Mouse (Mus musculus) cerebellum, adult 11 months (tissue): ENCODE data around the gene Mxi1.

Source experiments
- DNase-seq: peaks from one replicate; pipeline ENCODE4 v3.0.0; 2022

The Mxi1 gene

DNA sequence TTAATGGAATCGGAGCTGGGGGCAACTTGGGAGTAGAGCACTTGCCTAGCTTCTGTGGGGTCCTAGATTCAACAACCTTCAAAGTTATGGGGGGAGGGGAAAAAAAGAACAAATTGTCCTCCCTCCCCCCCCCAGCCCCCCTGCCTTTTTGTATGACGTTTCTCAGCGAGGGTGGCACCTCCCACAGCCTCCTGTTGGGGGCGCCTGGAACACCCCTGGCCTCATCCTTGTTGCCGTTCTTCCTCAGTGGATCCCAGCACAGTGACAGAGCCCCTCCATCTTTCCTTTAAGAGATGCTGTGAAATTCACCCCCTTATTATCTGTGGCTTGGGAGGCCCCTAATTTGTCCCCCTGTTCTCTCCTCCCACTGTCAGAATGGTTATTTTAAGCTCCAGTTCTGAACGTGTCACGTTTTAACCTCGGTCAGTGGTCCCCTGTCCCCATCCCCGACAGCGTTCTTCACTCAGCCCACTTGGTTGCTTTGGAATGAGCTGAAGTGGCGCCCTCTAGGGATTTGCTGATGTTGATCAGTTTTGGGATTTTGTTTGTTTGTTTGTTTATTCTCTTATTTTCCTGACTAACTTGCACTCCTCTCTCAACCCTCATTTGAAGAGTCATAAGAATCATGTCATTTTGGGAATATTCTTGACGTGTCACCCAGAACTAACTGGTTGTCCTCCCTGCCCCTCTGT is 92.6 kb downstream of the Mxi1 start:
- no peak for DNase-seq

DNA sequence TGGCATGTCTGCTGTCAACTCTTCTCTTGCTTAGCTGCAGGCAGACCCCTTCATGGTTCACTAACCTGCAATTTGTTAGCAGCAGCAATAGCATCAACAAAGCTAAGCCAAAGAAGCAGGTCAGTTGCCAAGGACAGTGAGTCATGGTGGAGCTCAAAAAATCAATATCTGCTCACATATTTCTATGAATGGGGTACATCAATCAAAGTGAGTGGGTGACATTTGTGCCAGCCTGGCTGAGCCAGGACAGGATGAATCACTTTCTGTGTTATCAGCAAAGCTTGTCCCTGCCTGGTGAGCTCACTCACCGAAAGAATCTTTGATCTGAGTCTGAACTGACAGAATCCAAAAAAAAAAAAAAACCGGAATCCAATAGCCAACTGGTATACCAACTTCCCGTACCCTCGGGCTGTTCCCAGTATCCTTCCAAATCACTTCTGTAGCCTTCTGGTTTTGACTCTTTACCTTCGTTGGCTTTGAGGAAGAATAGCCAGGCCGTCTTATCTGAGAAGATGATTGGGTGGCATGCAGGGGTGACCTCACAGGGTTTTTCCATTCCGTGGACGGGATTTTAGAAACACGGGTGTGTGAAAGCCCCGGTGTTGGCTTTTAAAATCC is 94.0 kb downstream of the Mxi1 start:
- no peak for DNase-seq

DNA sequence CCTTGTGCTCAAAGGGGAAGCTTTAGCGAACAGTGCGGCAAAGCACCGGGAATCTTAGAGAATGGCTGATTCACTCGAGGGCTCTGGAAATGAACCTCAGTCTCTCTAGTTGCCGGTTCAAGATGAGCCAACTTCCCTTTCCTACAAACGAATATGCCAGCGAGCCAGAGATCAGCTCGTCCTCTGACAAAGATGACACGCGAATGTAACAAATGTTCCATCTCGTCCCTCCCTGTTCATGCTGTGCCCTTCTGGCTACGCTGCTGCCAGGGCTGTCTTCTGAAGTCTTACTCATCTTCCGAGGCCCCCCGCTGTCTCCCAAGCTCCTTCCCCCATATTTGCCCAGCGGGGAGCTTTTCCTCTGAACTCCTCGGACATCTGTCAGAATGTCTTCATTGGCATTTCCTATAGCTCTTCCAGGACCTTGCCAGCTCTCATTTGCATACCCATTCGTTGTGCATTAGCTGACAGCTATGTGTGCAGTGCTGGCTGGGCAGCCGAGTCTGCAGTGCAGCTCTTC is 94.6 kb downstream of the Mxi1 start:
- peak; percentile 86 for DNase-seq

DNA sequence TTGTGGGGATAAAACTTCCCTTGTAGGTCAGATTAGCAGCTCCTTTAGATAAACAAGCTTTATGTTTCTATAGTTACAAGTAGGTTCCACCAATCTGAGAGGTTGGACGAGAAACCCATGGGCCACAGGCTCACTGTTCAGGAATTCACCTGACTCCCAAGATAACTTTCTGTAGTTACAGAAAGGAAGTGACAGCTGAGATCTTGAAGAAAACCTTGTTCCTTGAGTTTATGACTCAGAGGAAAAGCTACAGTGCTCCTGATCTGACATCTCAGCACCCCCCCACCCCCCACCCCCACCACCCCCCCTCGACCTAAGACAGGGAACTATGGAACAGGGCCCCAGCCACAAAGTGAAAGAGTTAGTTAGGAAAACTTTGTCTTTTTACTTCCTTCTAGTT is 95.5 kb downstream of the Mxi1 start:
- no peak for DNase-seq

DNA sequence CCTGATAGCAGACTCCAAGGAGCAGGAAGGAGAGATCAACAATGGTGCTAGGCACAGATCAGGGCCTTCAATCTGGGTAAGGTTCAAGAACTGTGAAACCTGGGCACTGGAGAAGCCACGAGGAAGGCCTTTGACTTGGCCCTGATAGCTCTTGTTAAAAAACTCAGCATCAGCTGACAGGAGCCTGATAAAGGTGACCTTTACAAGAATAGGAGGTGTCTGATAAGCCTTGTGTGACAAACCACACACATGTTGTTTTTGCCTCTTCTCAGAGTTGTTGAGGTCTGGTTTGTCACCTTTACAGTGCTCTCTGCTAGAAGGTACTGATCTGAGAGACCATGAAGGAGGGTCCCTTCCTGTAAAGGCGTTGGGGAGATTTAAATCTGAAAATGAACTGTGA is 97.0 kb downstream of the Mxi1 start:
- no peak for DNase-seq

DNA sequence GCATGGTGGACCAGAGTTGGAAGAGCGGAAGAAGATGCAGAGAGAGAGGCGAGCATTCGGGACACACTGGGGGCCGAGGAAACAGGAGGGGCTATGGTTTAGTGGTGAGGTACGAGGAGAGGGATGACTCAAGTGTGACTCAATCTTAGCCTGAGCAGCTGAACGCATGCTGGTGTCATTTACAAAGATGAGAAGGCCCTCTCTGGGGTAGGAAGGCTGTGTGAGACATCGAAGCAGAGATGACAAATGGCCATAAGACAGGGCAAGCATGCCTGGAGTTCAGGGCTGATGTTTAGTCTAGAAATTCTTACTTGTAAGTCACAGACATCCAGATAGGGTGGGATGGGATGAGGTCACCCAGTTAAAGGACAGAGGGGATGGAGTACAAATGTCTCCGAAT is 98.1 kb downstream of the Mxi1 start:
- no peak for DNase-seq

DNA sequence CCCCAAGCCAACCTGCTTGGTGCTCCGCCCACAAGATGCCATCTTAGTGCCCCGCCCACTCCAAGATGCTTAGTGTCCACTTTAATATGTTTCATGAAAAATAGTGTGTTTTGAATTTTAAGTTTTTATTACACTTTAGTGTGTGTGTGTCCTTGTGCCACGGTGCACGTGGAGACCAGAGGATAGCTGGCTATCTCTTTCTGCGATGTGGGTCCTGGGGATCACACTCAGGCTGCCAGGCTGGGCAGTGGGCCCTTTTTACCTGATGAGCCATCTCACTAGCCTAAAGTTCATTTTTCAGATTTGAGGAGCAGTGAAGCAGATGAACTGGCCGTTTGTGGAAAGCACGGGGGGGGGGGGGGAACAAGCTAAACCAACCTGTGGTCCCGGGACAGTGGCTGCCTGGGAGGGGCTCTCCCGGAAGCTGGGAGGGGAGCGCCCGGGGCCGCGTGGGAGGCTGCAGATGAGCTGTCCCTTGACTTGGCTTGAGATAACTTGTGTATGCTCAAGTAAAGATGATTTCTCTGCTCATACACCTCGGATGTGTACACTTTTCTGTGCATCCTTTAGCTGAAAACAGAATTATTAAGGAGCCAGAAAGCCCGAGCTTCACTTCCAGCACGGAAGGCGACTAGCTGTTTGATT is 99.5 kb downstream of the Mxi1 start:
- no peak for DNase-seq

DNA sequence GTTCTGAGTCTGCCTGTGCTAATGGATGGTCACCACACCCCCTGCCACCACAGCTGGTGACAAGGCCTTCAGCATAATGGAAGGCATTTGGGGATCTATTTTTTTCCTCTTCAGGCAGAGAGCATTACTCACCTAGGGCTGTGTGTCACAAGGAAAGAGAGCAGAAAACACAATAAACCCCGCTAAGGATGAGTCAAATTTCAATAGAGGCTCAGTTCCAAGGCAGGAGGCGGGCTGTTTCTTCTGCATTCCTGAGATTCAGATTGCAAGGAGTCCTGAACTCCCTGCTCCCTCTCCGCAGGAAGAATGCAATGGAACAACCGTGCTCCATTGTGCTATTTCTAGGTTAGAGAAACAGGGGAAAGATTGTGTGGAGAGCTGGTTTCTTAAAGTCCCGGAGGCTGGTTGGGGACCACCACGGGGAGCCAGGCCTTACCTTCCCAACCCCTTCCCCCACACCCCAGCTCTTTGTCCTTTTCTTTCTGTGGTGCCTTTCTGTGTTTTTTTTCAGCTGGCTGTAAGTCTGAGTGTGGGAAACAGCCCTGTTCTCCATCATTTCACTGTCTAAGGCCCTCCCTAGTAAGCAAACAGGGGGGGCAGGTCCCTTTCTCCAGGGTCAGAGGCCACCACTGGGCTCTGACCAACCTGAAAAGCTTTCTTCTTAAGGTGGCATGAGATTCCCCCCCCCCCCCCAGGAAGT is 102.0 kb downstream of the Mxi1 start:
- no peak for DNase-seq

DNA sequence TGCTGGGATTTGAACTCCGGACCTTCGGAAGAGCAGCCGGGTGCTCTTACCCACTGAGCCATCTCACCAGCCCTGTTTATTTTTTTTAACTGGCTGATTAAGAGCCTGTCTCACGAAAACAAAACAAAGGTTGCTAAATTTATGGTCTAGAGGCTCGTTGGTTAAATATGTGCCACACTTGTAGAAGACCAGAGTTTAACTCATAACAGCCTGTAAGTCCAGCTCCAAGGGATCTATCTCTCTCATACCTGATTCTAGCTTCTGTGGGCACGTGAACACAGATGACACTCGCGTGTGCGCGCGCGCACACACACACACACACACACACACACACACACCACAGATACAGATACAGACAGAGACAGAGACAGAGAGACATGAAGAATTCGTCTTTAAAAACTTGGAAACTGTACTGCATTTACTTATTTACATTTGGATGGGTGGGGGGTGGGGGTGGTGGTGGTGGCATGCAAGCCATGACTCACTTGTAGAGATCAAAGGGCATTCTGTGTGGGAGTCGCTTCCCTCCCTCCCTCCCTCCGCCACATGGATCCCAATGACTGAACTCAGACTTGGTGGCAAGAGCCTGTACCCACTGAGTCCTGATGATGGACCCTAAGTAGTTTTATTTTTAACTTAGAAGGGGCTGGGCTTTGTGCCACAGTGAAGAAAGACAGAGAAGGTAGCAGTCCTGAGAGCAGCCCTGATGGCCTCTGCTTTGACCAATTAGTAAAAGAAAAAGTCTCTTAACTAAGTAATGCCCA is 103.5 kb downstream of the Mxi1 start:
- no peak for DNase-seq

DNA sequence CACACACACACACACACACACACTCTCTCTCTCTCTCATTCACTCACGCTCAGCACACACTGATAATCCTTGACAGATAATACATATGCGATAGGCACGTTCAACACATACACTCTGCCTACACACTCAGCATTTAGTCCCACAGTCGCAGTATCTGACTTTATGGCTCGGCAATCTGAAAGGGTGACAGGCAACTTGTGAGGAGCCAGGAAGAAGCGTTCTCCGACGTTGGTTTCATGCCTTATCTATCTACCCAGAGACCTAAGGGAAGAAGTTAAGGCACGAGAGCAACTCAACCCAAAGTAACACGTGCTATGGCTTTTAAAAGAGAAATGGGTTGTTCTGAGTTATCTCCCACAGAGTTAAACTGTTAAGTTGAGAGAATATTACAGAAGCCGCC is 104.3 kb downstream of the Mxi1 start:
- DNase-seq = no peak

DNA sequence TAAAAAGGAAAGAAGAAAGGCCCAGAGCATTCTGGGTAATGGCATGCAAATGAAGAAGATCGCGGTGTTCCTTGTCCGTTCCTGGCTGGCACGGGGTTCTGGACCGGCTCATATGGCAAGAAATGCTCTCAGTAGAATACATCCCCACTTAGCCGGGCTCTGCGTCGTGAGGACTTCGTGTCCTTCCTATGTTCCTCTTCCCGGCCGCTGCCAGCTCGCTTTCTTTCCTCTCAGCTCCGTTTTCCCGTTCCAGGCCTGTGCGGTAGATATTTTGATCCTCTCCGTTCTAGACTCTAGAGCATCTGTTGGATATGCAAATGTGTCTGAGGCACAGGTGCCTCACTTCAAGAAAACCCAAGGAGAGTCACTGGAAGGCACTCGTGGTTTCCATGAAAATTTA is 104.9 kb downstream of the Mxi1 start:
- no peak for DNase-seq

DNA sequence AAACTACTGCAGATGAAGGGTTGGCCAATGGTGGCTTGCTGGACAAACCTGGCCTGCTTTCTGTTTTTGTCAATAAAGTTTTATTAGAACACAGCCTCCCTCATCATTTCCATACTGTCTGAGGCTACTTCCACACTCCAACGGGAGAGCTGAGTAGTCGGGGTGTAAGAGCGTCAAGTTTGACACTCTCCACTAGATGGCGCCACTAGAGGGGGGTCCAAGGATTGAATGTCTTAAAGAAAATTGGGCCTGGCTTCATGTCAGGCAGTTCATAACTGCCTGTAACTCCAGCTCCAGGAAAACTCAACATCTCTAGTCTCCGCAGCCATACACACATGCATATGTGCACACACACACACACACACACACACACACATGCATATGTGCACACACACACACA is 109.5 kb downstream of the Mxi1 start:
- DNase-seq = peak; percentile 52

DNA sequence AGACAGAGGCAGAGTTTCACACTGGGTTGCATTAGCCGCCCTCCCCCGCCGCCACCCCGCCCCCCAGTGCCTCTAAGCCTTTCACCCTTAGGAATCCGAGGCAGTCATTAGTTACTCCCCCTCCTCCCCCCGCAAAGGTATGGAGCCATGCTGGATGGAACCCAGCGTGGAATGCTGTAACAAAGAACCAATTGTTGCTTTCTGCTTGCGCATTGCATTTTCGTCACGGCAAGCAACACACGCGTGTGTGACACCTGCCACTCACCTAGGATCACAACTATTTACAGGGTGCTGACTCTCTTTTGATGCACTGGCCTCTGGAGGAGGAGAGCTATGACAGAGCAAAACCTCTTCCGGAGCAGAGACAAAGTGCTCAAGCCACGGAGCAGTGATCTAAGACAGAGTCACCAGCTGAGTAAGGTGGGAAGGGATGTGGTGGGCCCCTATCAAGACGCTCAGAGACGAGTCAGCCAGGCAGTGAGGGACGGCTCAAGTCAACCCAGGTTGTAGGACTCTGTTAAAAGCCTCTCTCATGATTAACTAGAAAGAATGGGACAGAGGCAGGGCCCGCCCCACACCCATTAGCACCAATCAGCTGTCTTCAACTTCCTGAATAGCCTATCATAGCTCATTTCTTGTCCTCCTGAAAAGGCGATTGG is 110.7 kb downstream of the Mxi1 start:
- peak; percentile 57 for DNase-seq

DNA sequence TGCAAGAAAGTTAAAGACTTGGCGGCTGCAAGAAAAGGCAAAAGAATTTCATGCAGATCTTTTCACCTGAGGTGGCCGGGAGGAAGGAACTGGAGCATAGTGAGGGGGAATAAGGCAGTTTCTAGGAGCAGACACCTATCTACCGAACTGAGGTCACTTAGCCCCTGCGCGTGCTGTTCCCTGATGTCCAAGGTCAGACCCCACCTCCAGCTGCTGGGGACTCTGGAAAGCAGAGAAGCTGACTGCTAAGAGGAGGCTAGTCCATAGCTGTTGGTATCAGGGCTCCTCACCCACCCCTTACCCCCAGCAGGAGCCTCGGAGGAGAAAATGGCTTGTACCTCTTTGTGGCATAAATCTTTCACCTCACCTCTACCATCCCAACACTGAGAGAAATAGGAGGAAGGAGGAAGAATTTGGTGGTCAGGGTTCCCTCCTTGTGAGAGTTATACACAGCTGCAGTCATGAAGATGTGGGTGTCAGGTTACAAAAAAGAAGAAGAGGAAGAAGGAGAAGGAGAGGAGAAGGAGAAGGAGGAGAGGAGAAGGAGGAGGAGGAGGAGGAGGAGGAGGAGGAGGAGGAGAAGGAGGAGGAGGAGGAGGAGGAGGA is 111.4 kb downstream of the Mxi1 start:
- no peak for DNase-seq

DNA sequence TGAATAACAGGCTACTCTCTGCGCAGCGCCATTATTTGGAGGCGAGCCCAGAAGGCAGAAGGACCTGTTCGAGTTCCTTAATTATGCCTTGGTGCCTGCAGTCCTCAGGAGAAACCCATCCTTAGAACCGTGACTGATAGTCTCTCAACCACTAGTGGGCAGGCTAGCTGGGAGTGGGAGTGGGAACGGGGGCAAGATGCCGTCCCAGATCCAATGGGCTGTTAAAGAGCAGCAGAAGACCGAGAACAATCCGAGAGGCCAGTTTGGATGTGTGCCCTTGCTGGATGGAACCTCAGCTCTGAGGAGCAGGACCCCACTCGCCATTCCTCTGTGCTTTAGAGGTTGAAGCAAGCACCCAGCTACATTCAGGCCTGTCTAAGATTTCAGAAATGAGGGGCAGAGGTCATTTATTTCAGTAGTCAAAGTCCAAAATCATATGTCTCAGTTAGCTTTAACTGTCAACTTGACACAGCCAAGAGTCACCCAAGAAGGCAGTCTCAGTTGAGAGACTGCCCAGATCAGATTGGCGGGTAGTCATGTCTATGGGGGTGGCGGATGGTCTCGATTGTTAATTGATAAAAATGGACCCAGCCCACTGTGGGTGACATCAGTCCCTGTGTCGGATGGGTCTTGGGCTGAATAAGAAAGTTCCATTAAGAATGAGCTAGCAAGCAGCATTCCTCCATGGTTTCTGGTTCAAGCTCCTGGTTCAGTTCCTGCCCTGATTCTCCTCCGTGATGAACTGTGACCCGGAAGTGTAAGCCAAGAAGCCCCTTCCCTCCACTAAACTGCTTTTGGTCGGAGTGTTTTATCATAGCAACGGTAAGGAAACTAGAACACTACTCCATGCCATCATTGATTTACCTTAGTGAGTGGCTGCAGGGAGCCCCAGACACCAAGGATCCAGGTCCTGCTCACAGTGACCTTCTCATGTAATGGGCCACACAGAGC is 112.3 kb downstream of the Mxi1 start:
- no peak for DNase-seq

DNA sequence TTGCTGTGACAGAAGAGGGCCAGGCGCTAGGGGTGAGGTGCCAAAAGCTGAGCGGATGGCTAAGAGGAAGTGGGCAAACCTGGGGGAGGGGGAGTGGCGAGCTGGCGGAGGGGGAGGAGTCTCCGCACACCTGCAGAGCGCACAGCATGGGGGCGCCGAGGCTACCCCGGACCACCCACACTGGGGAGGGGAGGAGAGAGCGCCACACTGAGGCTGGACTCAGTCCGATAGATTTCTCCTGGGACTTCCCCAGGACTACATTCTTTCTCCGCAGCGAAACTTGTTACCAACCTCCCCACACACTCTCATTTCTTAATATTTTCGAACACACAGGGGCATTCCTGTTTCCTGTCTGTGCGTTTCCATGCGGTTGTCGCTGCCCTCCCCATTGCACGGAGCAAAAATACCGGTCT is 113.0 kb downstream of the Mxi1 start:
- no peak for DNase-seq

DNA sequence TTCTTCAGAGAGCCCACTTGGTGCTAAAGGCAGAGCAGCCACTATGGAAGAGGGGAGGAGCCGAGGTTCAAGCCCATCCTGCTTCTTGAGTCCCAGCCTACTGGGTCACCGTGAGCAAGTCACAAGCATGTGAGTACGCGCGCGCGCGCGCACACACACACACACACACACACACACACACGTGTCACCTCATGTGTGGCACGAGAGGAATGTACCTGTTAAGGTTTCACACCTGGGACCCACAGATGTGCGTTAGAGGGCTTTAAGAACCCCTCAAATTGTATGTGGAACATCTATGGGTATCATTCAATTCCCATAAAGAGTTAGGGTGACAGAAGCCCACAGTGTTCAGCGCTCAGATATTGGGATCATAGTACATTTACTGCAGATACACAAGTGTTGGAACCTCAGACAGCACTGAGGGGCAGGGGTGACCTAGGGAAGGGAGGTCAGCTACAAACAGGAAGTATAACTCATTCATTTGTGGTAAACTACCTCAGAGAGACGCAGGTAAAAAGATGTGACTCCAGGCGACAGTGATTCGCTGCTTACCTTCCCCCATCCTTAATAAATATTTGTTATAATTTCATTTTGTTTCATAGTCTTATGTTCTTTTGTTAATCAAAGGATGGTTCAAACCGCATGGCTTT is 113.6 kb downstream of the Mxi1 start:
- no peak for DNase-seq

DNA sequence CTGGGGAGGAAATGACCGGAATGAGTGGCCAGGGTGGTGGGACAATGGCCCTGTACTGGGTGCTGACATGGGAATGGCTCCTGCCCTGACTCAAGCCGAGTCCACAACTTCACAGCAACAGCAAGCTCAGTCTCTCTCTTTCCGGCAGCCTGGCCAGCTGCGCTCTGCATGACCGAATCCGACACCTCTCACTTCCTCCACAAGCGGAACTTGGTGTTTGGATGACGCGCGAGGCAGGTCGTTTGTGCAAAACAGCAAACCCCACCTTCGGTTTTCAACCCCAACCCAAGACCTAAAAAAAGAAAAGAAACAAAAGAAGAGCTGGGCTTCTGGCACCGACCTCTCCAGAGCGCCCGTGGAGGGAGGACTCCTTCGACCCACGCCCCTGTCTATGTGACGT is 114.3 kb downstream of the Mxi1 start:
- no peak for DNase-seq
